Mouse (Mus musculus): ENCODE data around the gene Card6.

- TF ChIP-seq CTCF (IDR thresholded peaks at IDR 0.05; ENCODE audit: low read depth): no peak
- TF ChIP-seq EP300 (IDR thresholded peaks at IDR 0.05; ENCODE audit: low read depth): no peak
These were observed 20.9 kb upstream of the Card6 start for GRCm38 (mm10) chr15:5129111-5129805.
